Mouse (Mus musculus) midbrain, postnatal 0 days (tissue): Measurements from ENCODE around the gene Akap9. TPM values are rescaled to one million over a fixed set of nuclear protein-coding genes. Genes with fewer than 3 reads are reported as not detected.
"Not testable (repeated sequence)": the region's sequence is repeated elsewhere in the genome, so short reads cannot be mapped to it uniquely, and the experiment has no call there.

ENCODE experiments used
- ATAC-seq: fragments of 200-750 bp; cut with Nextera tagmentation; 2 replicates; pipeline ENCODE4 v1.8.0; 2017; ENCODE audit warnings: moderate number of reproducible peaks, mild to moderate bottlenecking, moderate TSS enrichment, moderate library complexity; ENCODE audit not compliant: low FRiP score
- DNase-seq: peaks from one replicate; pipeline ENCODE4 v3.0.0-alpha.2; 2015; ENCODE audit warnings: low spot score
- H3K27ac ChIP-seq: fragments of 300-500 bp; sonication (generic); 2 replicates; pipeline ENCODE4 v1.5.1; 2014; ENCODE audit warnings: low read depth, mild to moderate bottlenecking, low read length, mixed read lengths
- H3K27me3 ChIP-seq: fragments of 300-500 bp; sonication (generic); 2 replicates; pipeline ENCODE4 v1.6.1; 2014; ENCODE audit warnings: low read length, control low read depth, mixed read lengths; ENCODE audit not compliant: insufficient read depth
- H3K36me3 ChIP-seq: fragments of 300-500 bp; sonication (generic); 2 replicates; pipeline ENCODE4 v1.6.1; 2014; ENCODE audit warnings: low read length, control low read depth, mixed read lengths; ENCODE audit not compliant: insufficient read depth
- H3K4me1 ChIP-seq: fragments of 300-500 bp; sonication (generic); 2 replicates; pipeline ENCODE4 v1.6.1; 2014; ENCODE audit warnings: mild to moderate bottlenecking, control low read depth, antibody characterized with exemption, low read length, mixed read lengths; ENCODE audit not compliant: insufficient read depth
- H3K4me2 ChIP-seq: fragments of 300-500 bp; sonication (generic); 2 replicates; pipeline ENCODE4 v1.6.1; 2014; ENCODE audit warnings: low read depth, mild to moderate bottlenecking, low read length, mixed read lengths; ENCODE audit not compliant: poor library complexity, severe bottlenecking
- H3K4me3 ChIP-seq: fragments of 300-500 bp; sonication (generic); 2 replicates; pipeline ENCODE4 v1.5.1; 2014; ENCODE audit warnings: low read depth, mild to moderate bottlenecking, low read length, moderate library complexity
- H3K9ac ChIP-seq: fragments of 300-500 bp; sonication (generic); replicated peaks from 2 replicates; pipeline ENCODE4 v1.6.1; 2014; ENCODE audit warnings: mild to moderate bottlenecking, low read length, moderate library complexity, mixed read lengths; ENCODE audit not compliant: poor library complexity, severe bottlenecking
- H3K9me3 ChIP-seq: fragments of 300-500 bp; sonication (generic); 2 replicates; pipeline ENCODE4 v1.6.1; 2016; ENCODE audit warnings: low read length, control low read depth
- CTCF ChIP-seq: IDR thresholded peaks from 2 replicates; pipeline ENCODE4 v1.5.1; 2016; ENCODE audit warnings: antibody characterized with exemption, mild to moderate bottlenecking
- whole genome bisulfite sequencing: fragments of 180-500 bp; shearing (Covaris S2); extraction: QIAGEN DNeasy Blood & Tissue Kit; methylation state at CpG from one replicate; pipeline ENCODE4 v1.1.7; 2014; 5-methylcytosine and 5-hydroxymethylcytosine counted together
- polyA plus RNA-seq: library from polyadenylated mRNA; unstranded; fragments of >200 nt; fragmentation: Nextera tagmentation; extraction: Ambion mirVana; gene quantifications from 2 replicates; pipeline ENCODE4 v1.2.1, GENCODE M21; 2015
- total RNA-seq: library from RNA; depleted of rRNA; stranded (reverse); fragments of >200 nt; gene quantifications from 2 replicates; pipeline ENCODE4 v1.2.3, GENCODE M21; 2014

Gene Akap9
- total and polyA plus RNA-seq, 2 experiments from 2014 or later: 43.6 to 284 TPM

- Histone ChIP-seq H3K27me3 (no peaks in the 10 kb centered on the region), H3K4me2 (no peak overlapping the region), H3K36me3 (peaks cover 9% of the 10 kb centered on the region), H3K4me3 (no peak overlapping the region), H3K9ac (no peak overlapping the region), H3K4me1 (no peaks in the 10 kb centered on the region), H3K9me3 (no peaks in the 10 kb centered on the region), H3K27ac (no peak overlapping the region)
- TF ChIP-seq CTCF: no peak
- no peak for ATAC-seq
- peak; percentile 50 for DNase-seq
- WGBS: 82% methylated on average over 16 of the region's 16 CpGs
These were observed 96.2 kb downstream of the Akap9 start for GRCm38 (mm10) chr5:4023742-4024681.

- H3K27me3 ChIP-seq: no peaks in the 10 kb centered on the region
- H3K36me3 ChIP-seq: peaks cover 2% of the 10 kb centered on the region; the same call in 1 of the 2 replicates
- no peak for TF ChIP-seq CTCF
- ATAC-seq: no peak
- whole genome bisulfite sequencing: 77% methylated on average over 4 of the region's 4 CpGs
- no peak overlapping the region for H3K9ac ChIP-seq
- H3K9me3 ChIP-seq: no peaks in the 10 kb centered on the region
- H3K4me3 ChIP-seq: no peak overlapping the region
- H3K4me1 ChIP-seq: no peaks in the 10 kb centered on the region
- no peak overlapping the region for H3K27ac ChIP-seq
- no peak overlapping the region for H3K4me2 ChIP-seq
- no peak for DNase-seq
These were observed 96.9 kb downstream of the Akap9 start for GRCm38 (mm10) chr5:4024727-4025126.

- H3K4me3 ChIP-seq, H3K27me3 ChIP-seq, H3K4me2 ChIP-seq, H3K4me1 ChIP-seq, H3K36me3 ChIP-seq, ATAC-seq, H3K27ac ChIP-seq, DNase-seq, H3K9me3 ChIP-seq, H3K9ac ChIP-seq: not testable (repeated sequence)
- 100% methylated on average over 1 of the region's 1 CpGs for WGBS
These were observed 98.5 kb downstream of the Akap9 start for GRCm38 (mm10) chr5:4026336-4026735.

GRCm38 (mm10) chr5:4028486-4029173 is 100.8 kb downstream of the Akap9 start:
- no peaks in the 10 kb centered on the region for H3K27me3 ChIP-seq
- WGBS: 84% methylated on average over 6 of the region's 6 CpGs
- no peak for TF ChIP-seq CTCF
- no peaks in the 10 kb centered on the region for H3K9me3 ChIP-seq
- H3K4me1 ChIP-seq: no peaks in the 10 kb centered on the region
- H3K9ac ChIP-seq: no peak overlapping the region
- peaks cover 11% of the 10 kb centered on the region; the same call in 1 of the 2 replicates for H3K36me3 ChIP-seq
- no peak overlapping the region for H3K27ac ChIP-seq
- no peak for ATAC-seq
- H3K4me2 ChIP-seq: no peak overlapping the region
- no peak overlapping the region for H3K4me3 ChIP-seq
- no peak for DNase-seq

GRCm38 (mm10) chr5:4031846-4032245 is 104.0 kb downstream of the Akap9 start:
- Histone ChIP-seq H3K4me1 (no peaks in the 10 kb centered on the region), H3K27ac (no peak overlapping the region), H3K27me3 (no peaks in the 10 kb centered on the region), H3K4me2 (no peak overlapping the region), H3K9ac (no peak overlapping the region), H3K4me3 (no peak overlapping the region), H3K9me3 (no peaks in the 10 kb centered on the region), H3K36me3 (peaks cover 24% of the 10 kb centered on the region)
- DNase-seq (no peak), ATAC-seq (no peak)
- 89% methylated on average over 4 of the region's 4 CpGs for WGBS
- no peak for TF ChIP-seq CTCF

- 96% methylated on average over 9 of the region's 9 CpGs for WGBS
- H3K9ac ChIP-seq: no peak overlapping the region
- H3K9me3 ChIP-seq: no peaks in the 10 kb centered on the region
- H3K36me3 ChIP-seq: peaks cover 39% of the 10 kb centered on the region
- H3K27me3 ChIP-seq: no peaks in the 10 kb centered on the region
- no peak overlapping the region for H3K27ac ChIP-seq
- no peak overlapping the region for H3K4me2 ChIP-seq
- ATAC-seq (no peak), DNase-seq (no peak)
- TF ChIP-seq CTCF: no peak
- no peaks in the 10 kb centered on the region for H3K4me1 ChIP-seq
- no peak overlapping the region for H3K4me3 ChIP-seq
These were observed 108.8 kb downstream of the Akap9 start for GRCm38 (mm10) chr5:4036686-4037085.
